Mouse (Mus musculus) hindbrain, embryonic 12.5 days (tissue): Measurements from ENCODE around the gene Layn. TPM values are rescaled to one million over a fixed set of nuclear protein-coding genes. Genes with fewer than 3 reads are reported as not detected.
A peak's percentile ranks its signal among the peaks of the same experiment; 100 is the strongest.

Source experiments
- microRNA counts: library from miRNA; unstranded; fragments of <30 nt; microRNA quantifications from one replicate; lab custom pipeline; 2017
- microRNA-seq: library from miRNA; unstranded; fragments of <30 nt; microRNA quantifications from one replicate; pipeline ENCODE4, GENCODE M21; 2017
- polyA plus RNA-seq: library from polyadenylated mRNA; unstranded; fragments of >200 nt; fragmentation: Nextera tagmentation; extraction: Ambion mirVana; gene quantifications from 2 replicates; pipeline ENCODE4 v1.2.1, GENCODE M21; 2016

Gene Layn
- polyA plus RNA-seq, 1 experiment from 2014 or later: 0.84 TPM

MicroRNA genes within 50 kb of the gene (microRNA counts, 519-probe panel; counts per million panel counts)
- 470 counts per million, percentile 58 among the panel's probes with 10 or more counts for microRNA mmu-miR-34b-3p (lab: Ali Mortazavi, UCI)
- 930 counts per million, percentile 58 among the panel's probes with 10 or more counts for microRNA mmu-miR-34b-5p (lab: Ali Mortazavi, UCI)
- 470 counts per million, percentile 58 among the panel's probes with 10 or more counts for microRNA mmu-miR-34c (lab: Ali Mortazavi, UCI)

Small RNA genes within 50 kb of the gene (microRNA-seq; reads per million reads assigned to microRNA genes)
- gene Mir34b (59.6 reads per million, percentile 38 among the genes with 10 or more reads in this experiment), gene Mir34c (1,611 reads per million, percentile 79 among the genes with 10 or more reads in this experiment)

Other genes starting within 250 kb of the Layn start
- 87.6 and 90.5 TPM in 2 replicates for gene Ppp2r1b, start 231.8 kb downstream of the Layn start, polyA plus RNA-seq
- gene Sik2, start 68.0 kb downstream of the Layn start, polyA plus RNA-seq: 17.7 and 20.3 TPM in 2 replicates
- gene Btg4, start 16.2 kb downstream of the Layn start, polyA plus RNA-seq: not detected in 2 replicates
- 1.3 and 1.9 TPM in 2 replicates for gene 4833427G06Rik, start 25.0 kb upstream of the Layn start, polyA plus RNA-seq
- 0.05 and 0.06 TPM in 2 replicates for gene Gm32742, start 88.4 kb upstream of the Layn start, polyA plus RNA-seq
- 0.23 TPM in 1 of 2 replicates, not detected in the other for gene Pou2af1, start 136.6 kb upstream of the Layn start, polyA plus RNA-seq
- 2.1 and 2.4 TPM in 2 replicates for gene Colca2, start 201.5 kb upstream of the Layn start, polyA plus RNA-seq